Mouse (Mus musculus): Measurements from ENCODE around the gene Cdk17. TPM values are rescaled to one million over a fixed set of nuclear protein-coding genes. Genes with fewer than 3 reads are reported as not detected.

The Cdk17 gene
- polyA plus RNA-seq, 1 experiment from 2014 or later, result 13.6 TPM

- Histone ChIP-seq H3K4me3 (replicated peaks) (no peak overlapping the region), H3K4me1 (replicated peaks) (peaks cover 14% of the 10 kb centered on the region), H3K27me3 (replicated peaks) (no peaks in the 10 kb centered on the region), H3K36me3 (peaks cover 2% of the 10 kb centered on the region; the same call in 1 of the 2 replicates), H3K9me3 (no peaks in the 10 kb centered on the region), H3K4me2 (replicated peaks) (peak overlapping the region; percentile 40), H3K9ac (no peak overlapping the region), H3K27ac (peak overlapping the region; percentile 32; the same call in 1 of the 2 replicates)
- WGBS, result 26% methylated on average over 15 of the region's 15 CpGs
- ATAC-seq, result peak; percentile 80
Measured at GRCm38 (mm10) chr10:93261981-93262499, 101.4 kb downstream of the Cdk17 start.

DNA sequence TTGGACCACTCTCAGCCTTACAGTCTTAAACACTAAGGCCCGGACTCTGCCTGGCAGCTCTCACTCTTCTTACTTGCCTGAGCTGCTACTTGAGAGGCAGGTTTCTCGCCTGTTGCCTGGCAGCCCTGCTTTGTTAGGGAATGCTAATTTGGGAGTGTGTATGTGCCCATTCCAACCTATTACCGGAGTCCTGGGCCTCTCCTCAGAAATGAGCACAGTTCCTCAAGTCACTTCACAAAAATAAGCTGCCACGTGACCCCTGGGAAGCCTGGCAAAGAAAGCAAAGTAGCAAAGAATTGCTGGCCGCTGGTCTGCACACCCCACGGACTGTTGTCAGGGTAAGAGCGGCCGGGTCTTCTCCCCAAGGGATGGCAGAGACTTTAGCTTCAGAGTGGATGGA, 102.8 kb downstream of the Cdk17 start:
- 80% methylated on average over 8 of the region's 8 CpGs for WGBS

GRCm38 (mm10) chr10:93264001-93264400, 103.3 kb downstream of the Cdk17 start:
- no peak for ATAC-seq
- Histone ChIP-seq H3K4me2 (replicated peaks) (no peak overlapping the region), H3K4me1 (replicated peaks) (peaks cover 14% of the 10 kb centered on the region), H3K9ac (no peak overlapping the region), H3K27ac (no peak overlapping the region), H3K9me3 (no peaks in the 10 kb centered on the region), H3K27me3 (replicated peaks) (no peaks in the 10 kb centered on the region), H3K36me3 (peaks cover 2% of the 10 kb centered on the region; the same call in 1 of the 2 replicates), H3K4me3 (replicated peaks) (no peak overlapping the region)
- 87% methylated on average over 5 of the region's 5 CpGs for WGBS

More for the DNA sequence above, 102.8 kb downstream of the Cdk17 start:
- H3K9ac ChIP-seq, result no peak overlapping the region
- no peak overlapping the region for H3K4me3 ChIP-seq (replicated peaks)
- H3K4me1 ChIP-seq (replicated peaks), result peaks cover 14% of the 10 kb centered on the region
- no peak overlapping the region for H3K4me2 ChIP-seq (replicated peaks)
- H3K36me3 ChIP-seq, result peaks cover 2% of the 10 kb centered on the region; the same call in 1 of the 2 replicates
- no peaks in the 10 kb centered on the region for H3K9me3 ChIP-seq
- H3K27me3 ChIP-seq (replicated peaks), result no peaks in the 10 kb centered on the region
- no peak overlapping the region for H3K27ac ChIP-seq
- no peak for ATAC-seq

DNA sequence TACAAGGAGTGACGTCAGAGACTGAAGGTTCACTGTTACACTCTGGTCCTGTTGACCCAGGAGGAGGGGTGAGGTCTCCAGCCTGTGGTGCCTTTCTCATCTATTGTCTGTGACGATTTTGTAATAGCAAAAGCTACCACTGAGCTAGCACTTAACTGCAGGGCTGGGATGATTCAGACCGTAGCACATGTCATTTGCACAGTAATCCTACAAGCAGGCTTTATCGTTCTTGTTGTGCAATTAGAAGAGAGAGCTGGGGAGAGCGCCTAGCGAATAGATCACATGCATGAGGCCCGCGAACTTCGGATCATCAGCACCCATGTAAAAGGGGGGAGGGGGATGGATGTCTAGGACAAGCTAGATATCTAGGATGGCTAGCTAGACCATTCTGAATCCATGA, 105.2 kb downstream of the Cdk17 start:
- 87% methylated on average over 9 of the region's 9 CpGs for WGBS
- no peak overlapping the region for H3K4me2 ChIP-seq (replicated peaks)
- no peak overlapping the region for H3K9ac ChIP-seq
- no peak for ATAC-seq
- H3K4me1 ChIP-seq (replicated peaks), result peaks cover 20% of the 10 kb centered on the region
- H3K27me3 ChIP-seq (replicated peaks), result no peaks in the 10 kb centered on the region
- H3K4me3 ChIP-seq (replicated peaks), result no peak overlapping the region
- no peaks in the 10 kb centered on the region for H3K9me3 ChIP-seq
- peaks cover 2% of the 10 kb centered on the region; the same call in 1 of the 2 replicates for H3K36me3 ChIP-seq
- no peak overlapping the region for H3K27ac ChIP-seq

DNA sequence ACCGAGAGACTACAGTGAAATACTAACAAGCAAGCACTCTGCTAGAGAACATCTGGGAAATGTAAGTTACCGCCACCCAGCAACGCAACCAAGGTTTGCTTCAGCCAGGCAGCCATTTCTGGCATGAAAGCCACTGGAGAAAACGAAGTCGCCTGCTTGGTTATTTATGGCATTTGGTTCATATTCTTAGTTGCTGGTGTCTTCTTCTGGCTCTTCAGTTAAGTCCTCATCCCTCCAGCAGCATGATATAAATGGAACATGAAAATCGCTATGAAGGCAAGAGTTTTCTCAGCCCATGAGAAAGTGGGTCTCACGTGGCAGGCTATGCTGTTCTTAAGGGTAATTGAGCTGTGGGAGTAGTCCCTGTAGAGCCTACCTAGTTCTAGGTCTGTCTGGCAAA, 105.8 kb downstream of the Cdk17 start:
- peaks cover 2% of the 10 kb centered on the region; the same call in 1 of the 2 replicates for H3K36me3 ChIP-seq
- H3K4me1 ChIP-seq (replicated peaks), result peaks cover 17% of the 10 kb centered on the region
- H3K9me3 ChIP-seq, result no peaks in the 10 kb centered on the region
- no peak for ATAC-seq
- H3K27ac ChIP-seq, result no peak overlapping the region
- H3K27me3 ChIP-seq (replicated peaks), result no peaks in the 10 kb centered on the region
- H3K9ac ChIP-seq, result no peak overlapping the region
- no peak overlapping the region for H3K4me3 ChIP-seq (replicated peaks)
- H3K4me2 ChIP-seq (replicated peaks), result no peak overlapping the region
- WGBS, result 86% methylated on average over 7 of the region's 7 CpGs

DNA sequence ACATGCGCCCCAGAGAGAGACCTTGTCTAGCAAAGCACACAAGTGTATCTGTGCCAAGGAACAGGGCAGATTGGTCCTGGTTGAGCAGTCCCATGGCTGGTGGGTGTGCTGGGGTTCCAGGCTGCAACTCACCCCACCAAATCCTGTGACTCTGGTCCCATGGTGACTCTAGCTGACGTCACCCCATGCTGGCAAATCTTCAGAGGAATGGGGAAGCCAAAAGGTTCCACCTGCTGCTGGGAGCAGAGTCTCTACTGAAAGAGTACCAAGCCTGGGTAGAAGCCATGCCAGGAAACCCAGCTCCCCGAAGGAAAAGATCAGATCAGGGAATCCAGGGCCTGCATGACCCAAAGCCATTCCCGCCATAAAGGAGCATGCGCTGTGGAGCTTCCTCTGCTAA, 106.8 kb downstream of the Cdk17 start:
- H3K36me3 ChIP-seq, result peaks cover 2% of the 10 kb centered on the region; the same call in 1 of the 2 replicates
- no peaks in the 10 kb centered on the region for H3K27me3 ChIP-seq (replicated peaks)
- no peak overlapping the region for H3K4me2 ChIP-seq (replicated peaks)
- ATAC-seq, result no peak
- H3K9me3 ChIP-seq, result no peaks in the 10 kb centered on the region
- H3K27ac ChIP-seq, result no peak overlapping the region
- peaks cover 13% of the 10 kb centered on the region for H3K4me1 ChIP-seq (replicated peaks)
- 93% methylated on average over 5 of the region's 5 CpGs for WGBS
- no peak overlapping the region for H3K4me3 ChIP-seq (replicated peaks)
- H3K9ac ChIP-seq, result no peak overlapping the region

GRCm38 (mm10) chr10:93268339-93268738, 107.7 kb downstream of the Cdk17 start:
- Histone ChIP-seq H3K4me2 (replicated peaks) (no peak overlapping the region), H3K9ac (no peak overlapping the region), H3K27ac (no peak overlapping the region), H3K4me1 (replicated peaks) (peaks cover 12% of the 10 kb centered on the region; the same call in 1 of the 2 replicates), H3K27me3 (replicated peaks) (no peaks in the 10 kb centered on the region), H3K9me3 (no peaks in the 10 kb centered on the region), H3K4me3 (replicated peaks) (no peak overlapping the region), H3K36me3 (peaks cover 2% of the 10 kb centered on the region; the same call in 1 of the 2 replicates)
- ATAC-seq, result no peak
- WGBS, result 93% methylated on average over 3 of the region's 3 CpGs

DNA sequence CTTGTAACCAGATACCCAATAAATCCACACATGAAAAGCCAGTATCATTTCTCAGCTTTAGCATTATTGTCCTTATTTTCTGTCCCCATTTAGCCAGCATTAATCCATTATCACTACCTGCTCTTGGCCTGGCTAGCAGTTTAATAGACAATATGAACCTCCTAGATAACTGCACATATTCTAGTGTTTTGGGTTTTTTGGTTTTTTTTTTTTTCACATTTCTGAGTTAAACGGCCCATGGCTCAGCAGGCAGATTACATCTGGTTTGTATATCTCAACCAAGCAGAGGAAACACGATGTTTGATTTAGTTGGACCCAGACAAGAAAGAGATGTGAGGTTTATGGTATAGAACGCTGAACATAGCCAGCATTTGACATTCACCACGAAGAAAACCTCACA, 109.1 kb downstream of the Cdk17 start:
- Histone ChIP-seq H3K36me3 (peaks cover 2% of the 10 kb centered on the region; the same call in 1 of the 2 replicates), H3K4me3 (replicated peaks) (no peak overlapping the region), H3K27me3 (replicated peaks) (no peaks in the 10 kb centered on the region), H3K4me1 (replicated peaks) (peaks cover 18% of the 10 kb centered on the region; the same call in 1 of the 2 replicates), H3K4me2 (replicated peaks) (no peak overlapping the region), H3K9ac (no peak overlapping the region), H3K9me3 (no peaks in the 10 kb centered on the region), H3K27ac (peak overlapping the region; percentile 23; the same call in 1 of the 2 replicates)
- ATAC-seq, result no peak
- 43% methylated on average over 4 of the region's 4 CpGs for WGBS

DNA sequence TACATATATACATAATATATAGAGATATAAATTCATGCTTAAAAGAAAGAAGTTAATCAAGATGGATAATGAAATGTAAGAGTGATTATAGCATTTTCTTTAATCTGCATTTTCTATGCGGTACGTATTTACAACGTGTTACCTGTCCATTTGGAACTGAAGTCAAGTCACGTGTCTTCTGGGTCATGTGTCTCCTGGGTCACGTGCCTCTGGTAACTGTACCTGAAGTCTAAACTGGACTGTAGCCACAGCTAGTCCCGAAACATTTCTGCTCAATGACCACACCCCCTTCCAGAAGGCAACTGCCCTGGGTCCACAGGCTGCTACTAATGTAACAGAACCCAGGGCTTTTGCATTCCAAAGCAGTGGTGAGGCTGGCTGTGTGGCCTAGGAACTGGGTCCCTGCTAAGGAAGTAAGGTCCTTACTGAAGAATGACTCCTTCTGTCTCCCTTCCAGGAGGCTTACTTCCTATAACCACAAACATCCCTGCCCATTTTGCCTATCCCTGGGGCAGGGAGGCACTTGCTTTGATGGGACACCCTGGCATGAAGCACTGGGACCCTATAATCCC, 110.3 kb downstream of the Cdk17 start:
- no peak overlapping the region for H3K4me3 ChIP-seq (replicated peaks)
- no peaks in the 10 kb centered on the region for H3K36me3 ChIP-seq
- H3K4me1 ChIP-seq (replicated peaks), result peaks cover 29% of the 10 kb centered on the region
- no peaks in the 10 kb centered on the region for H3K9me3 ChIP-seq
- no peak overlapping the region for H3K9ac ChIP-seq
- no peaks in the 10 kb centered on the region for H3K27me3 ChIP-seq (replicated peaks)
- H3K4me2 ChIP-seq (replicated peaks), result no peak overlapping the region
- no peak overlapping the region for H3K27ac ChIP-seq
- ATAC-seq, result no peak
- 92% methylated on average over 6 of the region's 6 CpGs for WGBS

DNA sequence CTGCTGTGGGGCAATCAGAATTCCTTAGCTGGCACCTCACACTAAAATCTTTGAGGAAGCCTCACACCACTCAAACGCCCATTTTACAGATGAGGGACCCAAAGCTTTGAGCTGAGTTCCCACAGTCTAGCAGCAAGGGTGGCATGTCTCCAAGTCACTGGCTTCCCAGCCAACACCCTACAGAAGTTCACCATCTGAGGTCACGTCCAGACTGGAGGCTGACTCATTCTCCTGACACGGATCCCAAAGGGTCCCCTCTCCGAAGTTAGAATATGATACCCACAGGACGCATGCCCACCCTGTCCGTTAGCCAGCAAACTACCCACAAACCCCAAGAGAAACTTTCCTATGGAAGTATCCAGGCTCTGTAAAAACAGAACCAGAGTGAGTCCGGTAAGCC, 111.2 kb downstream of the Cdk17 start:
- Histone ChIP-seq H3K4me2 (replicated peaks) (no peak overlapping the region), H3K27ac (no peak overlapping the region)
- 87% methylated on average over 7 of the region's 7 CpGs for WGBS

GRCm38 (mm10) chr10:93272986-93273982, 112.6 kb downstream of the Cdk17 start:
- Histone ChIP-seq H3K27ac (no peak overlapping the region), H3K9ac (no peak overlapping the region), H3K4me1 (replicated peaks) (peaks cover 39% of the 10 kb centered on the region), H3K4me2 (replicated peaks) (no peak overlapping the region), H3K4me3 (replicated peaks) (no peak overlapping the region), H3K9me3 (no peaks in the 10 kb centered on the region), H3K36me3 (no peaks in the 10 kb centered on the region), H3K27me3 (replicated peaks) (no peaks in the 10 kb centered on the region)
- ATAC-seq, result no peak
- WGBS, result 82% methylated on average over 14 of the region's 14 CpGs

More for the DNA sequence above, 111.2 kb downstream of the Cdk17 start:
- no peaks in the 10 kb centered on the region for H3K27me3 ChIP-seq (replicated peaks)
- no peak overlapping the region for H3K4me3 ChIP-seq (replicated peaks)
- no peaks in the 10 kb centered on the region for H3K9me3 ChIP-seq
- no peaks in the 10 kb centered on the region for H3K36me3 ChIP-seq
- no peak overlapping the region for H3K9ac ChIP-seq
- no peak for ATAC-seq
- peaks cover 37% of the 10 kb centered on the region for H3K4me1 ChIP-seq (replicated peaks)

GRCm38 (mm10) chr10:93274277-93274696, 113.6 kb downstream of the Cdk17 start:
- Histone ChIP-seq H3K36me3 (no peaks in the 10 kb centered on the region), H3K27me3 (replicated peaks) (no peaks in the 10 kb centered on the region), H3K4me2 (replicated peaks) (no peak overlapping the region), H3K9ac (no peak overlapping the region), H3K9me3 (no peaks in the 10 kb centered on the region), H3K4me1 (replicated peaks) (peaks cover 39% of the 10 kb centered on the region), H3K4me3 (replicated peaks) (no peak overlapping the region), H3K27ac (no peak overlapping the region)
- 47% methylated on average over 2 of the region's 2 CpGs for WGBS
- no peak for ATAC-seq

Measured in intestine, embryonic 15.5 days (tissue).